ENCODE assay signal across 8 mouse cellular contexts in genomic region chr15:102406912-102407580, GRCm38 (mm10). TPM values are rescaled to one million over a fixed set of nuclear protein-coding genes. Genes with fewer than 3 reads are reported as not detected.
DNase-seq lines count a peak whose midpoint lies in the region; ATAC-seq and TF ChIP-seq lines count a peak whose summit lies in the region.

No protein-coding gene starts in this region.

- WGBS in kidney, embryonic 14.5 days = 28% methylated on average over 3 of the region's 3 CpGs
- 29% methylated on average over 3 of the region's 3 CpGs for WGBS in hindbrain, embryonic 13.5 days
- WGBS in midbrain, embryonic 15.5 days = 20% methylated on average over 3 of the region's 3 CpGs

- H3K4me2 ChIP-seq in kidney, embryonic 14.5 days (replicated peaks; ENCODE audit: low read depth, low read length) = peak overlapping the region; percentile 33
- H3K4me2 ChIP-seq in hindbrain, embryonic 13.5 days = peak overlapping the region; percentile 57
- peak overlapping the region; percentile 57 for H3K4me2 ChIP-seq in midbrain, embryonic 15.5 days

- ATAC-seq in kidney, embryonic 14.5 days (ENCODE audit: low FRiP score, low TSS enrichment) = no peak
- ATAC-seq in hindbrain, embryonic 13.5 days (ENCODE audit: low FRiP score) = no peak
- no peak for ATAC-seq in midbrain, embryonic 15.5 days (replicated peaks)

- peak overlapping the region; percentile 100 for H3K27ac ChIP-seq in kidney, embryonic 14.5 days (ENCODE audit: low read depth, low read length)
- 0 out of 2 replicates have a peak overlapping the region, but pooled peaks have one; percentile 12 for H3K27ac ChIP-seq in bone marrow macrophage, adult 2 months (ENCODE audit: insufficient read depth, low read depth, low read length)
- peak overlapping the region; percentile 92 for H3K27ac ChIP-seq in hindbrain, embryonic 13.5 days
- H3K27ac ChIP-seq in midbrain, embryonic 15.5 days = peak overlapping the region; percentile 90

- intact Hi-C loops in left cerebral cortex, postnatal 25 days (cut with DNase I) = no loop called here

- DNase-seq in kidney, adult 8-10 months = no peak
- DNase-seq in thymus, postnatal 14 days = no peak
- no peak for DNase-seq in left cerebral cortex, postnatal 25 days (ENCODE audit: low spot score in 2 of 2)
- DNase-seq in urinary bladder, postnatal 36 days (ENCODE audit: low spot score in 2 of 2) = no peak

- H3K4me1 ChIP-seq in kidney, embryonic 14.5 days (ENCODE audit: control insufficient read depth, insufficient read depth, low read length) = peaks cover 34% of the 10 kb centered on the region; the same call in 1 of the 2 replicates
- H3K4me1 ChIP-seq in bone marrow macrophage, adult 2 months (ENCODE audit: control insufficient read depth, insufficient read depth, low read length) = peaks cover 32% of the 10 kb centered on the region
- peaks cover 56% of the 10 kb centered on the region for H3K4me1 ChIP-seq in hindbrain, embryonic 13.5 days (replicated peaks)
- peaks cover 52% of the 10 kb centered on the region for H3K4me1 ChIP-seq in midbrain, embryonic 15.5 days

- peak overlapping the region; percentile 68 for H3K4me3 ChIP-seq in kidney, embryonic 14.5 days (ENCODE audit: low read length)
- H3K4me3 ChIP-seq in bone marrow macrophage, adult 2 months (ENCODE audit: insufficient read depth, low read length) = peak overlapping the region; percentile 41
- peak overlapping the region; percentile 86 for H3K4me3 ChIP-seq in hindbrain, embryonic 13.5 days
- peak overlapping the region; percentile 93 for H3K4me3 ChIP-seq in midbrain, embryonic 15.5 days

- peaks cover 41% of the 10 kb centered on the region for H3K36me3 ChIP-seq in kidney, embryonic 14.5 days (ENCODE audit: control insufficient read depth, insufficient read depth, low read length)
- H3K36me3 ChIP-seq in hindbrain, embryonic 13.5 days = peaks cover 37% of the 10 kb centered on the region
- H3K36me3 ChIP-seq in midbrain, embryonic 15.5 days (replicated peaks) = peaks cover 27% of the 10 kb centered on the region

- H3K9me3 ChIP-seq in kidney, embryonic 14.5 days (ENCODE audit: control insufficient read depth, low read length) = no peaks in the 10 kb centered on the region
- H3K9me3 ChIP-seq in hindbrain, embryonic 13.5 days = no peaks in the 10 kb centered on the region
- no peaks in the 10 kb centered on the region for H3K9me3 ChIP-seq in midbrain, embryonic 15.5 days

- H3K9ac ChIP-seq in kidney, embryonic 14.5 days (ENCODE audit: low read depth, low read length) = peak overlapping the region; percentile 90; the same call in 1 of the 2 replicates
- H3K9ac ChIP-seq in hindbrain, embryonic 13.5 days = peak overlapping the region; percentile 94
- peak overlapping the region; percentile 82 for H3K9ac ChIP-seq in midbrain, embryonic 15.5 days

- no peak for TF ChIP-seq CTCF in bone marrow macrophage, adult 2 months (IDR thresholded peaks at IDR 0.05; ENCODE audit: low read depth, low read length)

- no peaks in the 10 kb centered on the region for H3K27me3 ChIP-seq in kidney, embryonic 14.5 days (ENCODE audit: control insufficient read depth, insufficient read depth, low read length)
- no peaks in the 10 kb centered on the region for H3K27me3 ChIP-seq in hindbrain, embryonic 13.5 days
- H3K27me3 ChIP-seq in midbrain, embryonic 15.5 days (replicated peaks) = no peaks in the 10 kb centered on the region

- TF ChIP-seq POLR2A in bone marrow macrophage, adult 2 months (IDR thresholded peaks at IDR 0.05; ENCODE audit: borderline replicate concordance, low read depth, low read length) = no peak

RNA-seq across cellular contexts. Expression of gene Sp1, which starts 1.1 kb away (rescaled TPM):
- 16.5 and 16.8 TPM in 2 replicates for polyA plus RNA-seq in kidney, embryonic 14.5 days (2014; fragmentation: Nextera tagmentation; extraction: Ambion mirVana)
- 43.8 and 47.0 TPM in 2 replicates for polyA plus RNA-seq in bone marrow macrophage, adult 2 months (2012; ENCODE audit: insufficient read depth, insufficient read length, missing spikeins)
- 4.6 and 6.0 TPM in 2 replicates for polyA plus RNA-seq in hindbrain, embryonic 13.5 days (2015; fragmentation: Nextera tagmentation; extraction: Ambion mirVana)
- 3.4 and 4.1 TPM in 2 replicates for polyA plus RNA-seq in midbrain, embryonic 15.5 days (2015; fragmentation: Nextera tagmentation; extraction: Ambion mirVana)
- total RNA-seq in left cerebral cortex, postnatal 25 days (2021) = 10 to 100 TPM; 24.3 to 27.0 TPM

RNA-seq across cellular contexts. Expression of gene Amhr2, which starts 38.1 kb away (rescaled TPM):
- 0.51 and 0.95 TPM in 2 replicates for polyA plus RNA-seq in kidney, embryonic 14.5 days (2014; fragmentation: Nextera tagmentation; extraction: Ambion mirVana)
- polyA plus RNA-seq in bone marrow macrophage, adult 2 months (2012; ENCODE audit: insufficient read depth, insufficient read length, missing spikeins) = not detected in 2 replicates
- 0.14 and 0.40 TPM in 2 replicates for polyA plus RNA-seq in hindbrain, embryonic 13.5 days (2015; fragmentation: Nextera tagmentation; extraction: Ambion mirVana)
- polyA plus RNA-seq in midbrain, embryonic 15.5 days (2015; fragmentation: Nextera tagmentation; extraction: Ambion mirVana) = 0.30 and 0.34 TPM in 2 replicates
- total RNA-seq in left cerebral cortex, postnatal 25 days (2021) = 1 to 10 TPM in 1 of 2 experiments, under 1 TPM in 1; 0.62 to 2.4 TPM

RNA-seq across cellular contexts. Expression of gene Sp7, which starts 40.1 kb away (rescaled TPM):
- polyA plus RNA-seq in kidney, embryonic 14.5 days (2014; fragmentation: Nextera tagmentation; extraction: Ambion mirVana) = 1.0 and 2.0 TPM in 2 replicates
- polyA plus RNA-seq in bone marrow macrophage, adult 2 months (2012; ENCODE audit: insufficient read depth, insufficient read length, missing spikeins) = 0.25 TPM in 1 of 2 replicates, not detected in the other
- 1.1 and 1.2 TPM in 2 replicates for polyA plus RNA-seq in hindbrain, embryonic 13.5 days (2015; fragmentation: Nextera tagmentation; extraction: Ambion mirVana)
- 0.09 and 0.26 TPM in 2 replicates for polyA plus RNA-seq in midbrain, embryonic 15.5 days (2015; fragmentation: Nextera tagmentation; extraction: Ambion mirVana)
- under 1 TPM; 0.41 to 0.66 TPM for total RNA-seq in left cerebral cortex, postnatal 25 days (2021)

RNA-seq across cellular contexts. Expression of gene Prr13, which starts 51.8 kb away (rescaled TPM):
- polyA plus RNA-seq in kidney, embryonic 14.5 days (2014; fragmentation: Nextera tagmentation; extraction: Ambion mirVana) = 87.7 and 92.6 TPM in 2 replicates
- polyA plus RNA-seq in bone marrow macrophage, adult 2 months (2012; ENCODE audit: insufficient read depth, insufficient read length, missing spikeins) = 372 and 379 TPM in 2 replicates
- polyA plus RNA-seq in hindbrain, embryonic 13.5 days (2015; fragmentation: Nextera tagmentation; extraction: Ambion mirVana) = 107 and 109 TPM in 2 replicates
- polyA plus RNA-seq in midbrain, embryonic 15.5 days (2015; fragmentation: Nextera tagmentation; extraction: Ambion mirVana) = 103 and 107 TPM in 2 replicates
- 10 to 100 TPM; 35.8 to 42.0 TPM for total RNA-seq in left cerebral cortex, postnatal 25 days (2021)

RNA-seq across cellular contexts. Expression of gene Aaas, which starts 56.5 kb away (rescaled TPM):
- 73.3 and 84.7 TPM in 2 replicates for polyA plus RNA-seq in kidney, embryonic 14.5 days (2014; fragmentation: Nextera tagmentation; extraction: Ambion mirVana)
- 35.7 and 39.7 TPM in 2 replicates for polyA plus RNA-seq in bone marrow macrophage, adult 2 months (2012; ENCODE audit: insufficient read depth, insufficient read length, missing spikeins)
- polyA plus RNA-seq in hindbrain, embryonic 13.5 days (2015; fragmentation: Nextera tagmentation; extraction: Ambion mirVana) = 33.3 and 34.8 TPM in 2 replicates
- 37.4 and 37.9 TPM in 2 replicates for polyA plus RNA-seq in midbrain, embryonic 15.5 days (2015; fragmentation: Nextera tagmentation; extraction: Ambion mirVana)
- total RNA-seq in left cerebral cortex, postnatal 25 days (2021) = 10 to 100 TPM; 14.0 to 16.6 TPM

Comparison
In these comparisons a context has a peak if more than half of its experiments do, and no peak if none do; other contexts are left out.
1. H3K27ac ChIP-seq: peak in every context shown above with its lines; median percentile 100 in kidney, embryonic 14.5 days; 92 in hindbrain, embryonic 13.5 days; 90 in midbrain, embryonic 15.5 days; 12 in bone marrow macrophage, adult 2 months.
2. H3K4me3 ChIP-seq: peak in every context shown above with its lines; median percentile 93 in midbrain, embryonic 15.5 days; 86 in hindbrain, embryonic 13.5 days; 68 in kidney, embryonic 14.5 days; 41 in bone marrow macrophage, adult 2 months.